Mouse (Mus musculus) bone marrow, adult 2 months (tissue): ENCODE measurements around the gene Acta2. TPM values are rescaled to one million over a fixed set of nuclear protein-coding genes. Genes with fewer than 3 reads are reported as not detected.

Source experiments
- H3K27ac ChIP-seq: fragments of 200-500 bp; 2 replicates; pipeline ENCODE4 v1.5.1; 2012; ENCODE audit warnings: low read depth, mild to moderate bottlenecking, control low read depth, inconsistent platforms, low read length; ENCODE audit not compliant: control insufficient read depth, poor library complexity, insufficient read depth
- H3K4me1 ChIP-seq: fragments of 200-500 bp; 2 replicates; pipeline ENCODE4 v1.6.1; 2011; ENCODE audit warnings: low read length; ENCODE audit not compliant: control insufficient read depth, insufficient read depth
- H3K4me3 ChIP-seq: fragments of 200-500 bp; replicated peaks from 2 replicates; pipeline ENCODE3; 2011; ENCODE audit warnings: mild to moderate bottlenecking, low read depth, low read length, control low read depth; ENCODE audit not compliant: control insufficient read depth
- CTCF ChIP-seq: fragments of 200-500 bp; IDR thresholded peaks from 2 replicates; pipeline ENCODE4 v1.5.1; 2011; ENCODE audit warnings: low read length, control low read depth; ENCODE audit not compliant: control insufficient read depth, insufficient read depth
- POLR2A ChIP-seq: fragments of 200-500 bp; IDR thresholded peaks from 2 replicates; pipeline ENCODE4 v1.6.1; 2011; ENCODE audit warnings: low read depth, mild to moderate bottlenecking, control low read depth, low read length, borderline replicate concordance; ENCODE audit not compliant: control insufficient read depth
- WGBS: fragments of 180-500 bp; shearing (Covaris S2); methylation state at CpG from one replicate; pipeline ENCODE4 v1.1.7; 2018; 5-methylcytosine and 5-hydroxymethylcytosine counted together
- polyA plus RNA-seq: library from polyadenylated mRNA; stranded (reverse); fragments of >200 nt; gene quantifications from 2 replicates; pipeline ENCODE4 v1.2.4, GENCODE M21; 2011; ENCODE audit warnings: low replicate concordance; ENCODE audit not compliant: missing spikeins, insufficient read depth, insufficient read length

Acta2 gene
- polyA plus RNA-seq, 1 experiment = 33.5 TPM

DNA sequence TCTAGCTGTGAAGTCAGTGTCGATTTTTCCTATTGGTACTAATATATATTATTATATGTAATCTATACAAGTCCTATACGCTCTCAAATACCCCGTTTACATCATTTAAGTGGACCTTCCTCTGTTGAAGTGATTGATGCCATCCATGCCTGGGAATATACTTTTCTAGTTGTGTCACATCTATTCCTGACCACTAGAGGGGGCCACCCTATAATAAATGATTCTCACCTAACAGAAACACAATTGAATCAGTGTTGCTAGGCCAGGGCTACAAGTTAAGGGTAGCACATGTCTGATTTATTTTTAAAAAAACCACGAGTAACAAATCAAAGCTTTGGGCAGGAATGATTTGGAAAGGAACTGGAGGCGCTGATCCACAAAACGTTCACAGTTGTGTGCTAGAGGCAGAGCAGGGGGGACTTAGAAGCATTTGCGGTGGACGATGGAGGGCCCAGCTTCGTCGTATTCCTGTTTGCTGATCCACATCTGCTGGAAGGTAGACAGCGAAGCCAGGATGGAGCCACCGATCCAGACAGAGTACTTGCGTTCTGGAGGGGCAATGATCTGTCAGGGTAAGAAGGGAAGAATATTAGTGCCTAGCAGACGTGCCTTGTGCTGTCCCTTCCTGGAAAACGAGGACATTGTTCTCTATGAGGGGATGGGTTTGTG is 14.0 kb downstream of the Acta2 start:
- TF ChIP-seq CTCF = no peak; the same call in 1 of the 2 replicates
- TF ChIP-seq POLR2A = no peak
- H3K27ac ChIP-seq = no peak overlapping the region
- no peaks in the 10 kb centered on the region for H3K4me1 ChIP-seq
- H3K4me3 ChIP-seq = no peak overlapping the region
- 72% methylated on average over 15 of the region's 15 CpGs for WGBS

DNA sequence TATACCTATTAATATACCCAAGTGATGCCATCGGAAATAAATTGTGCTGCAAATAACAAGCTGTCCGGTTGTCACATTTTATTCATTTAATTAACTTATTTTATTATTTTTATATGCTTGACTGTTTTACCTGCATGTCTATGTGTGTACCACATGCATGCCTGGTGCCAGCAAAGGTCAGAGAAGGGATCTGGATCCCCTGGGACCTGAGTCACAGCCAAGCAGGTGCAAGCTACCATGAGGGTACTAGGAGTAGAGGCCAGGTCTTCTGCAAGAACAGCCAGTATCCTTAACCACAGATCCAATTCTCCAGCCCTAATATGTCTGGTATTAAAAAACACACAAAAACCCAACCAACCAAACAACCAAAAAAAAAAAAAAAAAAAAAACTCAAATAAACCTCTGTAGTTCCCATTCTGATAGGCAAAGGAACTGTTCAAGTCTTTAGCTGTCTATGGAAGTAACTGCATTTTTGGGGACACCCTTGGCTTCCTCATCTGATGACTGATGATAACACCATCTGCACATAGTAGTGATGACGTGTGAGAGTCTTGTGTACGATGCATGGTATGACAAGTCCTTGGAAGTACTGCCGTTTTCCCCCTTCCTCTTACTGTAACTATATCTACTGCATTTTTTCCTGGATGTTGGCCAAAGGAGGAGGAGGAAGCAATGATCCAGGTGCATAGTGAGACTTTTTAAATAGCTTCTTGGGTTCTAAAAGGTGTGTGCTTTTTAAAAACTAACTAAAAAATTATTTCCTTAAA is 14.9 kb downstream of the Acta2 start:
- TF ChIP-seq POLR2A = no peak
- no peak for TF ChIP-seq CTCF

GRCm38 (mm10) chr19:34237746-34238145 is 17.6 kb downstream of the Acta2 start:
- Histone ChIP-seq H3K4me3 (no peak overlapping the region), H3K4me1 (no peaks in the 10 kb centered on the region), H3K27ac (no peak overlapping the region)
- 82% methylated on average over 2 of the region's 2 CpGs for WGBS
- TF ChIP-seq POLR2A = no peak

More for the DNA sequence above, 14.9 kb downstream of the Acta2 start:
- Histone ChIP-seq H3K4me1 (no peaks in the 10 kb centered on the region), H3K4me3 (no peak overlapping the region), H3K27ac (no peak overlapping the region)
- 80% methylated on average over 5 of the region's 5 CpGs for WGBS

DNA sequence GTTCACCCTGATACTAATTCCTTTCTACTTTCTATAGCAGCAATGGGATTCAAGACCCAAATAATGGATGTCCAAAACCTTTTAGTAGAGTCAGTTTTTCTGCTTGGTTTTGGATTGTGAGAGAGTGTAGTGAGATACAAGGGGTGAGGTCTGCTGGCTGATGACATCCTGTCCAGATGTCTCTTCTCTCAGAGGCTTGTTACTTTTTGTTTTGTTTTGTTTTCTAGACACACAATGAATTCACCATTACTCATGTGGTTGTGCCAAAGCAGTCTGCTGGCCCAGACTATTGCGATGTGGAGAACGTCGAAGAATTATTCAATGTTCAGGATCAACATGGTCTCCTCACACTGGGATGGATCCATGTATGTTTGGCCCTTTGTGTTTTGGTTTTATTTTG is 19.3 kb downstream of the Acta2 start:
- TF ChIP-seq CTCF (no peak), POLR2A (no peak)
- whole genome bisulfite sequencing = 92% methylated on average over 3 of the region's 3 CpGs
- Histone ChIP-seq H3K4me3 (no peak overlapping the region), H3K4me1 (no peaks in the 10 kb centered on the region), H3K27ac (no peak overlapping the region)

DNA sequence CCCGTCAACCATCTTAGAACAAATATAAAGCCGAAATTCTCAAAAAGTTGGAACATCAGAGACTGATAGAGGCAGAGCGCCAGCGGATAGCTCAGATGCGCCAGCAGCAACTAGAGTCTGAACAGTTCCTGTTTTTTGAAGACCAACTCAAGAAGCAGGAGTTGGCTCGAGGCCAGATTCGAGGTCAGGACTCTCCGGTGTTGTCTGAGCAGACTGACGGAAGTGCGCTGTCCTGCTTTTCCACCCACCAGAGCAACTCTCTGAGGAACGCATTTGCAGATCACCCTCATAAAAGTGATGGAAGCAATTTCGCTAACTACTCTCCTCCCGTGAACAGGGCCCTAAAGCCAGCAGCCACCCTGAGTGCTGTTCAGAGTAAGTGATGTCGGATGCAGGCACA is 21.4 kb downstream of the Acta2 start:
- TF ChIP-seq CTCF (no peak), POLR2A (no peak)
- no peak overlapping the region for H3K27ac ChIP-seq
- WGBS = 57% methylated on average over 14 of the region's 14 CpGs
- no peaks in the 10 kb centered on the region for H3K4me1 ChIP-seq
- H3K4me3 ChIP-seq = no peak overlapping the region

- Histone ChIP-seq H3K4me1 (no peaks in the 10 kb centered on the region), H3K4me3 (no peak overlapping the region), H3K27ac (no peak overlapping the region)
- TF ChIP-seq CTCF = no peak
- WGBS = 77% methylated on average over 5 of the region's 5 CpGs
These were observed 23.1 kb downstream of the Acta2 start for GRCm38 (mm10) chr19:34232326-34232725.

GRCm38 (mm10) chr19:34231596-34231995 is 23.8 kb downstream of the Acta2 start:
- 83% methylated on average over 7 of the region's 7 CpGs for WGBS
- no peaks in the 10 kb centered on the region for H3K4me1 ChIP-seq
- TF ChIP-seq CTCF (no peak), POLR2A (no peak)
- H3K4me3 ChIP-seq = no peak overlapping the region
- H3K27ac ChIP-seq = no peak overlapping the region

GRCm38 (mm10) chr19:34222805-34223204 is 32.6 kb downstream of the Acta2 start:
- no peak for TF ChIP-seq POLR2A
- TF ChIP-seq CTCF = no peak
- Histone ChIP-seq H3K27ac (no peak overlapping the region), H3K4me3 (no peak overlapping the region), H3K4me1 (no peaks in the 10 kb centered on the region; the same call in 1 of the 2 replicates)
- 79% methylated on average over 3 of the region's 3 CpGs for WGBS
